Mouse (Mus musculus) v-Abl transformed pro-B cells (cell line): Measurements from ENCODE around the gene Cdk4.
"Not testable (repeated sequence)": the region's sequence is repeated elsewhere in the genome, so short reads cannot be mapped to it uniquely, and the experiment has no call there.

ENCODE experiments used
- in situ Hi-C, 2 experiments: fragments of 400-800 bp; cut with MboI; formaldehyde crosslinking; loops; one replicate each; pipeline ENCODE4 v1.15.1; 2025; ENCODE audit not compliant: unreplicated experiment in 2 of 2

Cdk4 gene

DNA sequence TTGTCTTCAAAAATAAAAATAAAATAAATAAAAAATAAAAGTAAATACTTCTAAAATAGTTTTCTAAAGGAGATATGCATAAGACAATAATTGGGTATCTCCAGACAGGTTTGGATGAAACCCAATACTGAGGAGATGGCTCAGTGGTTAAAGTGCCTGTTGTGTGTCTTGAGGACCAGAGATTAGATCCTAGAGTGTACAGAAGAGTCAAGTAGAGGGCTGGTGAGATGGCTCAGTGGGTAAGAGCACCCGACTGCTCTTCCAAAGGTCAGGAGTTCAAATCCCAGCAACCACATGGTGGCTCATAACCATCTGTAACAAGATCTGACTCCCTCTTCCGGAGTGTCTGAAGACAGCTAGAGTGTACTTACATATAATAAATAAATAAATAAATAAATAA, 9.6 kb downstream of the Cdk4 start:
- in situ Hi-C loops: not testable (repeated sequence)

GRCm38 (mm10) chr10:127073981-127074380, 10.6 kb downstream of the Cdk4 start:
- in situ Hi-C loops: no loop called here

DNA sequence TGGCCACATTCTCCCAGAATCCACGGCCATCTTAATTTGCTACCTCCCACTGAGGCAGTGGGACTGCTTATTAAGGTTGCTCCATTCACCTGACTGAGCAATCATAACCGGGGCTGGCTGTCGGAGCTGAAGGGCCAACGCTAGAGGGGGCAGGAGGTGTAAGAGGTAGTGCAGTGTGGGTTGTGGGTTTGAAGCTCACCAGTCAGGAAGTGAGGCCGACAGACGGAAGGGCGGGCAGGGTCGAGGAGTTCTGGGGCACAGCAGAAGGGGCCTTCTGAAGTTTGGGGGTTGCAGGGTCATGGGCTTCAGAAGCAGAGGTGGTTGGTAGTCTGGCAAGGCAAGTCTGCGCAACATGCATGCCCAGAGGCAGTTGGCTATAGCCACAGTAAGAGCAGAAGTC, 11.7 kb downstream of the Cdk4 start, which contains the start of gene Agap2:
Gene Agap2 (plus strand): TSS at position 205 of the 400 bp plus-strand sequence.
- in situ Hi-C loops: loop anchor here in 1 of 2 experiments (5.0 kb wide), 1 partner anchor 37 kb away; no protein-coding TSS in a partner anchor

GRCm38 (mm10) chr10:127075651-127076050, 12.3 kb downstream of the Cdk4 start:
- in situ Hi-C loops: loop anchor here in 1 of 2 experiments (5.0 kb wide), 1 partner anchor 37 kb away; no protein-coding TSS in a partner anchor

GRCm38 (mm10) chr10:127076082-127076481, 12.7 kb downstream of the Cdk4 start:
- in situ Hi-C loops: loop anchor here in 1 of 2 experiments (5.0 kb wide), 1 partner anchor 36 kb away; no protein-coding TSS in a partner anchor

- in situ Hi-C loops: loop anchor here in 1 of 2 experiments (5.0 kb wide), 1 partner anchor 35 kb away; no protein-coding TSS in a partner anchor
These were observed 14.2 kb downstream of the Cdk4 start for GRCm38 (mm10) chr10:127077515-127077914.

DNA sequence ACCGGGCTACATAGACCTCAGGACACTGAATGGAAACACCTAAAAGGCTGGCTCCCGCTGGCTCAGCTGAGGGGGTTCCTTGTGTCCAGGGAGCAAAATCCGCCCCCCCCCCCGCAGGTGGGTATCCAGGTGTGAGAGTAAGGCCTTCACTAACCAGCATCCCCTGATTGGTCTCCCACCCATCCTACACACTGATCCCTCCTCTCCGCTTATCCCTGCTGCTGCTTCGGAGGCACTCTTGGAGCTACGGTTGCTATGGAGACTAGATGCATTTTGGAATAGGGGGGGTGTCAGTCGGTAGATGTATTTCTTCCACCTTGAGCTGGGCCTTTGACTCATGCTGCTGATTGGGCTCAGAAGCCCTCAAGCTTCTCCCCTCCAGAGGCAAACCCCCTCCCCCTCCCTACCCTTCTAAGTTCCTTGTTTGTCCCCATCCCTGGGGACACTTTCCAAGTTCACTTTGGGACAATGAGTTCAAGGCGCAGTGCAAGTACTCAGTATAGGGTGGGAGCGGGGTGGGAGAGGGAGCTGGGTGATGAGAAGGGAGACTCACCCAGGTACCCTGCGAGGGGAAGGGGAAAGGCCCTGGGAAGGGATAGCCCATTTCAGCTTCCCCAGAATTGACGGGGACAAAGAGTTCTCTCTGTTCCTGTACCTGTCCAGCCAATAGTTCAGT, 14.8 kb downstream of the Cdk4 start:
- in situ Hi-C loops: loop anchor here in 1 of 2 experiments (5.0 kb wide), 1 partner anchor 34 kb away; no protein-coding TSS in a partner anchor

DNA sequence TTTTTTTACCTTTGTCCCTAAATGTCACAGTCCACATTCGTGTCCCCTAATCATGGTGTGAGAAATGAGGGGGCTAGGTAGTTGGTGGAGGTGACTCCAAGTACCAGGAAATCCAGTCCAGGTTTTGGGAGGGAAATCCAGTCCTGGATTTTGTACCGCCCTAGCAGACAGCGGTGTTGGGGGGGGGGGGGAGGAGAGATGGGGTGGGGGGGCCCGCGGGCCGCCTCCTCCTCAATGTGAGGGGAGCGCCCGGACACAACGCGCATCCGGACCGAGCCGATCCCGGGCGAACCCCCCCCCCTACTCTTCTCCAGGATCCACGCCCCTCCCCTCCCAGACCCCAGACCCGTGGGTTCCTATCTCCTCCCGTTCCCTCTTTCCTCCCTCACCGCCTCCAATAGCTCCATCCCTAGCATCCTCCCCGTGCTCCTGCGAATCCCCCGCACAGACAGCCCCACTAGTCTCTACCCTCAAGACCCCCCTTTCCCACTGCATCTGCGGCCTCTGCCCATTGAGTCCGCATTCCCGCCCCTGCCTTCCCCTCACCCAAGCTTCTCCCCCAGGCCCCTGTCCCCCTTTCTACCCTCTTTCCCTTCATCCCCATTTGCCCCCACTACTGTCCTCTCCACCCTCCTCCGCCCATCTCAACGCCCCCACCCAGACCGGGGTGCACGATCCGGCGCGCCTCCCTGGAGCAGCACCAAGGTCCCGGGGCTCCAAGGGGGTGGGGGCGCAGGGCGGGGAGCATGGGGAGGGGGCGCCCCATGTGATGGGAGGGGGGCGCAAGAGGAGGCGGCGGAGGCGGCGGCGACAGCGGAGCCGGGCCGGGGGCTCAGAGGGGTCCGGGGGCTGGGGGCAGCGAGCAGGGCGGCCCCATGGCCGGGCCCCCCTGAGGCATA, 15.6 kb downstream of the Cdk4 start:
- in situ Hi-C loops: loop anchor here in 1 of 2 experiments (5.0 kb wide), 1 partner anchor 33 kb away; no protein-coding TSS in a partner anchor

GRCm38 (mm10) chr10:127079665-127080391, 16.5 kb downstream of the Cdk4 start:
- in situ Hi-C loops: loop anchor here in 1 of 2 experiments (5.0 kb wide), 1 partner anchor 32 kb away; no protein-coding TSS in a partner anchor

- in situ Hi-C loops: no loop called here
These were observed 17.8 kb downstream of the Cdk4 start for GRCm38 (mm10) chr10:127080901-127081780.

DNA sequence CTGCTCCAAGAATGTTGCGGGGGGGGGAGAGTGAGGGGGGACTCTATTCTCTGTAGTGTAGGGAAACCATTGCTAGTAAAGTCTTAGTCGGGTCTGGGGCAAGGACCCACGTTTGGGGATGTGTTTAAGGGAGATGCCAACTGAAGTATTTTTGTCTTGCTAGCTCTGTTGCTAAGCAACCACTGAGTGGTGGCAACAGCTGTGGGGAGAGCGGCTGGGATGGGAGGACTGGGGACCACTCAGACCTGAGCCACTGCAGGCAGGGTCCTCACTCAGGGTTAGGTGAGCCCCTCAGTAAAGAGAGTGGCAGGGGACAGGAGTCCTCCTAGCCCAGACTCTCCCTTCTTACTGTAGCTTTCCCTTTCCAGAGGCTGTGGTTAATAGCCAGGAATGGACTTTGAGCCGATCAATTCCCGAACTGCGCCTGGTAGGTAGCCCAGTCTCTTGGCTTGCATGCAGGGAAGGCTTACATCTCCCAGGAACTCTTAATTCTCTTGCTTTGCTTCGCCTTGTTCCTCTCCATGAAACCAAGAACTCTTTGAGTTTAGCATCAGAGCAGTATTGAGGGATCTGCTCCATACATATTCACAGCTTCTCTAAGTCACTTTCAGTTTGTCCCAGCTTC, 18.8 kb downstream of the Cdk4 start:
- in situ Hi-C loops: no loop called here

DNA sequence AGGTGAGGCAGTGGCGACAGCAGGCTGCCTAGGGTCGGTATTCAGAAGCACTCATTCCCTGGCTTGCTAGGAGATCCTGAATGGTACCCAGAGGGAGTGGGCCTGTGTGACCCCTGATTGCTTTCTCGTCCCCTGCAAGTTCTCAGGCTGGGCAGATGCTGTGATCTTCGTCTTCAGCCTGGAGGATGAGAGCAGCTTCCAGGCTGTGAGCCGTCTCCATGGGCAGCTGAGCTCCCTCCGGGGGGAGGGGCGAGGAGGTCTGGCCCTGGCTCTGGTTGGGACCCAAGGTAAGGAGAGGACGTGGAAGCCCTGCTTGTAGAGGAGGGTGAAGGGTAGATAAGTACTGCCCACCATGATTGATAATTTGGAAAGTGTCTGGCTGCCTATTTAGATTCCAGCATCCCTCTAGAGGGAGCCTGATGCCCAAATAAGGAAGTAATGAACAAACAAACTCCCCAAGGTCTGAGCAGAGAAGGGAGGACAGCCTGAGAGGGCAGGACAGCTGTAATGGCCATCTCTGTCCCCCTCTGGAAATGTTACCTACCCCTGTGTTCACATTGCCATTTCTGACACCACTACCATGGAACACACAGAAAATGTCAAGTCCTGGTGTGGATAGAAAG, 20.1 kb downstream of the Cdk4 start:
- in situ Hi-C loops: no loop called here

DNA sequence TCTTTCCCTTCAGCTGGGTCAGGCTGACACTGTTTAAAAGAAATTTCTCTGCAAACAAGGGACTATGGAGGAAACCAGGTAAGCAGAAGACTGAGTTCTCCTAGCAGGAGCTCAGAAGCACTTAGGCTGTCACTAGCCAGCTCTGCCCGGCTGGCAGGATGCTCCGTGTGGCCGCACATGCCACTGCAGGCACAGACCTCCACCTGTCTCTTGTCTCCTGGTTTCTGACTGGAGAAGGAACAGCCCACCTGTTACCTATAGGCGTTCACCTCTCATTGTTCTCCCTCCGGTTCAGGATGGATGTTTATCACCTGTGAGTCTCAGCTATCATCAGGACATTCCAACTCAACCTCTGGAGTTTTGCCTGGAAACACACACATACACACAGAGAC, 20.6 kb downstream of the Cdk4 start:
- in situ Hi-C loops: no loop called here

DNA sequence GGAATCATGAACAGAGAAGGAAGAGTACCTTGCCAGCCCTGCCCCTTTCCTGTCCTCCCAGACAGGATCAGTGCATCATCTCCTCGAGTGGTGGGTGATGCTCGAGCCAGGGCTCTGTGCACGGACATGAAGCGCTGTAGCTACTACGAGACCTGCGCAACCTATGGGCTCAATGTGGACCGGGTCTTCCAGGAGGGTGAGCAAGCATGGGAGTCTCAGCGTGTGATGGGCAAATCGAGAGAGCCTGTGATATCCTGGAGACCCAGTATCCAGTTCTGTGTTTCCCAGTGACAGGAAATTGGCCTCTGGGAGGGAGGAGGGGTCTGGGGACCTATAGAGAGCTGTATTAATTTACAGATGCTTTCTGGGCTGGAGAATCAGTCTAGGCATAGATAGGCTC, 21.7 kb downstream of the Cdk4 start:
- in situ Hi-C loops: no loop called here

- in situ Hi-C loops: no loop called here
These were observed 22.3 kb downstream of the Cdk4 start for GRCm38 (mm10) chr10:127085633-127086032.

- in situ Hi-C loops: no loop called here
These were observed 27.5 kb downstream of the Cdk4 start for GRCm38 (mm10) chr10:127090560-127091411.

GRCm38 (mm10) chr10:127091507-127092396, 28.4 kb downstream of the Cdk4 start:
- in situ Hi-C loops: no loop called here
